In genomic region chr11:94339732-94340585, GRCm38 (mm10) we compare ENCODE assay signal across 9 mouse cellular contexts. TPM values are rescaled to one million over a fixed set of nuclear protein-coding genes. Genes with fewer than 3 reads are reported as not detected.
DNase-seq lines count a peak whose midpoint lies in the region; ATAC-seq and TF ChIP-seq lines count a peak whose summit lies in the region.
"Had no signal": no experiment of that assay in that cellular context is flagged by ENCODE, and none has a peak within 500 bp of the region (broad histone marks: within the 10 kb centered on the region; RNA-seq: fewer than 3 reads in every experiment).

No protein-coding gene starts in this region.

- no peak overlapping the region for H3K4me3 ChIP-seq in gastrocnemius, adult 2 months
- no peak overlapping the region for H3K4me3 ChIP-seq in embryonic facial prominence, embryonic 11.5 days (ENCODE audit: low read depth, low read length)
- no peak overlapping the region for H3K4me3 ChIP-seq in limb, embryonic 14.5 days (replicated peaks; ENCODE audit: low read length)
- no peak overlapping the region for H3K4me3 ChIP-seq in midbrain, embryonic 14.5 days (replicated peaks; ENCODE audit: low read depth, low read length)
- no peak overlapping the region for H3K4me3 ChIP-seq in stomach, embryonic 16.5 days (replicated peaks; ENCODE audit: low read length)

- H3K4me1 ChIP-seq in embryonic facial prominence, embryonic 11.5 days (ENCODE audit: control insufficient read depth, insufficient read depth, low read length): peaks cover 3% of the 10 kb centered on the region; the same call in 1 of the 2 replicates
- peaks cover 18% of the 10 kb centered on the region for H3K4me1 ChIP-seq in limb, embryonic 14.5 days (ENCODE audit: control insufficient read depth, insufficient read depth, low read length)
- peaks cover 21% of the 10 kb centered on the region for H3K4me1 ChIP-seq in midbrain, embryonic 14.5 days (ENCODE audit: control insufficient read depth, insufficient read depth, low read length)
- H3K4me1 ChIP-seq in stomach, embryonic 16.5 days (ENCODE audit: control insufficient read depth, insufficient read depth, low read length): peaks cover 11% of the 10 kb centered on the region; the same call in 1 of the 2 replicates

- TF ChIP-seq POLR2A in limb, embryonic 14.5 days (IDR thresholded peaks at IDR 0.05; ENCODE audit: borderline replicate concordance, extremely low read depth, insufficient read depth, insufficient read length): no peak

- H3K9ac ChIP-seq in embryonic facial prominence, embryonic 11.5 days (replicated peaks; ENCODE audit: low read length): no peak overlapping the region
- H3K9ac ChIP-seq in limb, embryonic 14.5 days (ENCODE audit: low read depth, low read length, severe bottlenecking): no peak overlapping the region
- H3K9ac ChIP-seq in midbrain, embryonic 14.5 days (replicated peaks; ENCODE audit: low read length): no peak overlapping the region
- no peak overlapping the region for H3K9ac ChIP-seq in stomach, embryonic 16.5 days (ENCODE audit: low read length)

- DNase-seq in gastrocnemius, adult 2 months: peak; percentile 44
- no peak for DNase-seq in gastrocnemius, adult 8-10 months (ENCODE audit: low spot score in 2 of 2)
- peak; percentile 67 for DNase-seq in adipocyte (ENCODE audit: low spot score)
- DNase-seq in embryonic facial prominence, embryonic 11.5 days (ENCODE audit: low spot score): peak; percentile 79
- peak; percentile 72 for DNase-seq in limb, embryonic 14.5 days (ENCODE audit: low spot score)
- DNase-seq in midbrain, embryonic 14.5 days: peak; percentile 90

- no peaks in the 10 kb centered on the region for H3K27me3 ChIP-seq in embryonic facial prominence, embryonic 11.5 days (ENCODE audit: control insufficient read depth, insufficient read depth, low read length)
- H3K27me3 ChIP-seq in limb, embryonic 14.5 days (ENCODE audit: control insufficient read depth, insufficient read depth, low read length): no peaks in the 10 kb centered on the region
- no peaks in the 10 kb centered on the region for H3K27me3 ChIP-seq in midbrain, embryonic 14.5 days (ENCODE audit: control insufficient read depth, insufficient read depth, low read length)
- H3K27me3 ChIP-seq in stomach, embryonic 16.5 days (ENCODE audit: control insufficient read depth, insufficient read depth, low read length): no peaks in the 10 kb centered on the region

- peak; percentile 75 for TF ChIP-seq CTCF in gastrocnemius, adult 2 months (IDR thresholded peaks at IDR 0.05)

- intact Hi-C loops in gastrocnemius, adult 2 months (cut with DNase I): loop anchor here (2.0 to 5.0 kb wide), 2 partner anchors 65 to 147 kb away; partner anchors contain the start of gene Spata20

- WGBS in embryonic facial prominence, embryonic 11.5 days: 57% methylated on average over 18 of the region's 18 CpGs
- 58% methylated on average over 18 of the region's 18 CpGs for whole genome bisulfite sequencing in limb, embryonic 14.5 days
- WGBS in midbrain, embryonic 14.5 days: 54% methylated on average over 18 of the region's 18 CpGs
- 56% methylated on average over 18 of the region's 18 CpGs for WGBS in stomach, embryonic 16.5 days

- no peaks in the 10 kb centered on the region; the same call in none of the 2 replicates for H3K36me3 ChIP-seq in embryonic facial prominence, embryonic 11.5 days (replicated peaks; ENCODE audit: control insufficient read depth, insufficient read depth, low read depth, low read length)
- H3K36me3 ChIP-seq in limb, embryonic 14.5 days (ENCODE audit: control insufficient read depth, insufficient read depth, low read length): peaks cover 58% of the 10 kb centered on the region
- H3K36me3 ChIP-seq in midbrain, embryonic 14.5 days (ENCODE audit: control insufficient read depth, insufficient read depth, low read length): peaks cover 41% of the 10 kb centered on the region
- peaks cover 16% of the 10 kb centered on the region; the same call in 1 of the 2 replicates for H3K36me3 ChIP-seq in stomach, embryonic 16.5 days (ENCODE audit: control insufficient read depth, insufficient read depth, low read length)

- H3K9me3 ChIP-seq in embryonic facial prominence, embryonic 11.5 days (replicated peaks; ENCODE audit: control insufficient read depth, low read length): no peaks in the 10 kb centered on the region
- no peaks in the 10 kb centered on the region for H3K9me3 ChIP-seq in limb, embryonic 14.5 days (ENCODE audit: control insufficient read depth, low read length)
- H3K9me3 ChIP-seq in midbrain, embryonic 14.5 days (ENCODE audit: control insufficient read depth, low read length): no peaks in the 10 kb centered on the region
- H3K9me3 ChIP-seq in stomach, embryonic 16.5 days (replicated peaks; ENCODE audit: control insufficient read depth, low read length): no peaks in the 10 kb centered on the region

- H3K4me2 ChIP-seq in embryonic facial prominence, embryonic 11.5 days (ENCODE audit: low read depth, low read length): no peak overlapping the region
- no peak overlapping the region for H3K4me2 ChIP-seq in limb, embryonic 14.5 days (replicated peaks; ENCODE audit: low read depth, low read length, severe bottlenecking)
- H3K4me2 ChIP-seq in midbrain, embryonic 14.5 days (ENCODE audit: low read length): no peak overlapping the region
- no peak overlapping the region for H3K4me2 ChIP-seq in stomach, embryonic 16.5 days (ENCODE audit: low read depth, low read length)

- peak; percentile 53; the same call in 1 of the 2 replicates for ATAC-seq in embryonic facial prominence, embryonic 11.5 days (replicated peaks; ENCODE audit: insufficient number of reproducible peaks, low FRiP score, low TSS enrichment, low read depth)
- peak; percentile 78 for ATAC-seq in inflammation-experienced regulatory T-cells, adult 6 months
- ATAC-seq in limb, embryonic 14.5 days (ENCODE audit: low FRiP score, low read depth): peak; percentile 42; the same call in 1 of the 2 replicates
- ATAC-seq in midbrain, embryonic 14.5 days (ENCODE audit: low FRiP score, low TSS enrichment): peak; percentile 78; the same call in 1 of the 2 replicates
- 0 out of 2 replicates have a peak, but pooled peaks have one; percentile 64 for ATAC-seq in stomach, embryonic 16.5 days (ENCODE audit: insufficient read depth, low FRiP score)

- H3K27ac ChIP-seq in gastrocnemius, adult 2 months: no peak overlapping the region
- no peak overlapping the region for H3K27ac ChIP-seq in embryonic facial prominence, embryonic 11.5 days (replicated peaks; ENCODE audit: low read depth, low read length)
- no peak overlapping the region for H3K27ac ChIP-seq in limb, embryonic 14.5 days (replicated peaks; ENCODE audit: low read depth, low read length)
- H3K27ac ChIP-seq in midbrain, embryonic 14.5 days (replicated peaks; ENCODE audit: low read depth, low read length): no peak overlapping the region
- no peak overlapping the region for H3K27ac ChIP-seq in stomach, embryonic 16.5 days (ENCODE audit: low read length)

RNA-seq across cellular contexts. Expression of gene Ankrd40, which starts 12.2 kb away (rescaled TPM):
- total RNA-seq in gastrocnemius, adult 2 months (2021): 100 to 1,000 TPM; 203 to 264 TPM
- 100 to 1,000 TPM; 219 to 291 (median 246) TPM for total RNA-seq in gastrocnemius, adult 8-10 months (2022)
- 19.9 and 23.5 TPM in 2 replicates for polyA plus RNA-seq in embryonic facial prominence, embryonic 11.5 days (2014; fragmentation: Nextera tagmentation; extraction: Ambion mirVana)
- 10 to 100 TPM; 10.9 to 18.7 (median 17.1) TPM for polyA plus RNA-seq in inflammation-experienced regulatory T-cells, adult 6 months (2017; shearing (Covaris generic))
- polyA plus RNA-seq in limb, embryonic 14.5 days (2012; rRNA removed): 72.7 and 74.4 TPM in 2 replicates
- 30.3 and 30.9 TPM in 2 replicates for polyA plus RNA-seq in limb, embryonic 14.5 days (2014; fragmentation: Nextera tagmentation; extraction: Ambion mirVana)
- polyA plus RNA-seq in midbrain, embryonic 14.5 days (2014; fragmentation: Nextera tagmentation; extraction: Ambion mirVana): 11.9 and 13.1 TPM in 2 replicates
- polyA plus RNA-seq in stomach, embryonic 16.5 days (2015; fragmentation: Nextera tagmentation; extraction: Ambion mirVana): 11.0 and 11.1 TPM in 2 replicates

RNA-seq across cellular contexts. Expression of gene Luc7l3, which starts 18.2 kb away (rescaled TPM):
- 10 to 100 TPM; 41.1 to 48.6 TPM for total RNA-seq in gastrocnemius, adult 2 months (2021)
- 10 to 100 TPM; 21.7 to 37.7 (median 28.2) TPM for total RNA-seq in gastrocnemius, adult 8-10 months (2022)
- 114 and 126 TPM in 2 replicates for polyA plus RNA-seq in embryonic facial prominence, embryonic 11.5 days (2014; fragmentation: Nextera tagmentation; extraction: Ambion mirVana)
- polyA plus RNA-seq in inflammation-experienced regulatory T-cells, adult 6 months (2017; shearing (Covaris generic)): 100 to 1,000 TPM; 117 to 168 (median 166) TPM
- 94.1 and 138 TPM in 2 replicates for polyA plus RNA-seq in limb, embryonic 14.5 days (2012; rRNA removed)
- polyA plus RNA-seq in limb, embryonic 14.5 days (2014; fragmentation: Nextera tagmentation; extraction: Ambion mirVana): 96.9 and 104 TPM in 2 replicates
- polyA plus RNA-seq in midbrain, embryonic 14.5 days (2014; fragmentation: Nextera tagmentation; extraction: Ambion mirVana): 122 and 144 TPM in 2 replicates
- polyA plus RNA-seq in stomach, embryonic 16.5 days (2015; fragmentation: Nextera tagmentation; extraction: Ambion mirVana): 96.7 and 112 TPM in 2 replicates

RNA-seq across cellular contexts. Expression of gene Abcc3, which starts 52.8 kb away (rescaled TPM):
- under 1 TPM; 0.46 to 0.53 TPM for total RNA-seq in gastrocnemius, adult 2 months (2021)
- total RNA-seq in gastrocnemius, adult 8-10 months (2022): under 1 TPM; 0.17 to 0.65 (median 0.36) TPM
- 0.60 and 0.63 TPM in 2 replicates for polyA plus RNA-seq in embryonic facial prominence, embryonic 11.5 days (2014; fragmentation: Nextera tagmentation; extraction: Ambion mirVana)
- polyA plus RNA-seq in inflammation-experienced regulatory T-cells, adult 6 months (2017; shearing (Covaris generic)): 1 to 10 TPM in 2 of 3 experiments, under 1 TPM in 1; 0.70 to 4.0 (median 1.9) TPM
- polyA plus RNA-seq in limb, embryonic 14.5 days (2012; rRNA removed): 1.0 and 1.6 TPM in 2 replicates
- polyA plus RNA-seq in limb, embryonic 14.5 days (2014; fragmentation: Nextera tagmentation; extraction: Ambion mirVana): 1.3 and 1.5 TPM in 2 replicates
- 0.19 and 0.50 TPM in 2 replicates for polyA plus RNA-seq in midbrain, embryonic 14.5 days (2014; fragmentation: Nextera tagmentation; extraction: Ambion mirVana)
- 11.4 and 16.4 TPM in 2 replicates for polyA plus RNA-seq in stomach, embryonic 16.5 days (2015; fragmentation: Nextera tagmentation; extraction: Ambion mirVana)

RNA-seq across cellular contexts. Expression of gene Gm21885, which starts 58.3 kb away (rescaled TPM):
- not detected for total RNA-seq in gastrocnemius, adult 2 months (2021)
- total RNA-seq in gastrocnemius, adult 8-10 months (2022): not detected
- 0.29 TPM in 1 of 2 replicates, not detected in the other for polyA plus RNA-seq in embryonic facial prominence, embryonic 11.5 days (2014; fragmentation: Nextera tagmentation; extraction: Ambion mirVana)
- polyA plus RNA-seq in inflammation-experienced regulatory T-cells, adult 6 months (2017; shearing (Covaris generic)): 1 to 10 TPM; 1.6 to 1.7 (median 1.7) TPM
- polyA plus RNA-seq in limb, embryonic 14.5 days (2012; rRNA removed): not detected in 2 replicates
- 0.44 and 0.84 TPM in 2 replicates for polyA plus RNA-seq in limb, embryonic 14.5 days (2014; fragmentation: Nextera tagmentation; extraction: Ambion mirVana)
- polyA plus RNA-seq in midbrain, embryonic 14.5 days (2014; fragmentation: Nextera tagmentation; extraction: Ambion mirVana): 0.50 and 0.57 TPM in 2 replicates
- 8.9 and 9.9 TPM in 2 replicates for polyA plus RNA-seq in stomach, embryonic 16.5 days (2015; fragmentation: Nextera tagmentation; extraction: Ambion mirVana)
- total RNA-seq: layer of hippocampus, postnatal 14 days had no signal

Comparison
In these comparisons a context has a peak if more than half of its experiments do, and no peak if none do; other contexts are left out.
1. DNase-seq: peak in gastrocnemius, adult 2 months (single experiment), adipocyte (single experiment), embryonic facial prominence, embryonic 11.5 days (single experiment), limb, embryonic 14.5 days (single experiment) and midbrain, embryonic 14.5 days (single experiment); none in gastrocnemius, adult 8-10 months (0 of 2).
2. Peak in every context shown above with its lines, with median percentiles within 50 percentile points of each other: ATAC-seq.